Mouse (Mus musculus) gastrocnemius, adult 8-10 months (tissue): ENCODE results near the gene Gm10160. TPM values are rescaled to one million over a fixed set of nuclear protein-coding genes. Genes with fewer than 3 reads are reported as not detected.

Experiments used
- DNase-seq, 2 experiments: peaks; one replicate each; pipeline ENCODE4 v3.0.0; 2022; ENCODE audit warnings: low spot score in 2 of 2
- total RNA-seq, 4 experiments: library from RNA; stranded (reverse); gene quantifications; 2 replicates each; pipeline ENCODE4 v1.2.4; 2022

Gene Gm10160
- not detected for total RNA-seq

GRCm38 (mm10) chr7:81855694-81856093 is at the start of gene Gm10160:
Gene Gm10160 (minus strand): TSS chr7:81855794.
- DNase-seq, result no peak

GRCm38 (mm10) chr7:81904926-81905325 is 49.3 kb upstream of the Gm10160 start:
- DNase-seq, result no peak

- no peak for DNase-seq
Measured at GRCm38 (mm10) chr7:81904094-81904493, 48.5 kb upstream of the Gm10160 start.

GRCm38 (mm10) chr7:81899361-81899760 is 43.8 kb upstream of the Gm10160 start:
- no peak for DNase-seq

GRCm38 (mm10) chr7:81885128-81885527 is 29.5 kb upstream of the Gm10160 start:
- DNase-seq, result no peak

- no peak for DNase-seq
Measured at GRCm38 (mm10) chr7:81881600-81881999, 26.0 kb upstream of the Gm10160 start.

- DNase-seq, result no peak
Measured at GRCm38 (mm10) chr7:81880797-81881196, 25.2 kb upstream of the Gm10160 start.

- no peak for DNase-seq
Measured at GRCm38 (mm10) chr7:81880286-81880685, 24.7 kb upstream of the Gm10160 start.

- DNase-seq, result no peak
Measured at GRCm38 (mm10) chr7:81875372-81875771, 19.8 kb upstream of the Gm10160 start.

GRCm38 (mm10) chr7:81874636-81875035 is 19.0 kb upstream of the Gm10160 start:
- no peak for DNase-seq

GRCm38 (mm10) chr7:81873807-81874206 is 18.2 kb upstream of the Gm10160 start:
- no peak for DNase-seq

GRCm38 (mm10) chr7:81872493-81873013 is 17.0 kb upstream of the Gm10160 start:
- no peak for DNase-seq

GRCm38 (mm10) chr7:81868158-81868557 is 12.6 kb upstream of the Gm10160 start:
- DNase-seq, result peak in 1 of 2 experiments; percentile 46

- no peak for DNase-seq
Measured at GRCm38 (mm10) chr7:81867231-81867930, 11.8 kb upstream of the Gm10160 start.

- no peak for DNase-seq
Measured at GRCm38 (mm10) chr7:81865937-81866336, 10.3 kb upstream of the Gm10160 start.

- DNase-seq, result no peak
Measured at GRCm38 (mm10) chr7:81864552-81864951, 9.0 kb upstream of the Gm10160 start.

- peak in 1 of 2 experiments; percentile 46 for DNase-seq
Measured at GRCm38 (mm10) chr7:81862587-81863583, 7.3 kb upstream of the Gm10160 start.

GRCm38 (mm10) chr7:81861921-81862320 is 6.3 kb upstream of the Gm10160 start:
- DNase-seq, result no peak

- DNase-seq, result no peak
Measured at GRCm38 (mm10) chr7:81861461-81861860, 5.9 kb upstream of the Gm10160 start.

GRCm38 (mm10) chr7:81860996-81861395 is 5.4 kb upstream of the Gm10160 start:
- no peak for DNase-seq

- no peak for DNase-seq
Measured at GRCm38 (mm10) chr7:81860071-81860470, 4.5 kb upstream of the Gm10160 start.
